Mouse (Mus musculus) heart, embryonic 12.5 days (tissue): ENCODE measurements around the gene Cpne5. TPM values are rescaled to one million over a fixed set of nuclear protein-coding genes. Genes with fewer than 3 reads are reported as not detected.
"Not testable (repeated sequence)": the region's sequence is repeated elsewhere in the genome, so short reads cannot be mapped to it uniquely, and the experiment has no call there.

ENCODE experiments used
- ATAC-seq: fragments of 200-750 bp; cut with Nextera tagmentation; 2 replicates; pipeline ENCODE4 v1.8.0; 2017; ENCODE audit warnings: moderate TSS enrichment, moderate library complexity; ENCODE audit not compliant: insufficient number of reproducible peaks, low FRiP score
- H3K27ac ChIP-seq: fragments of 300-500 bp; sonication (generic); 2 replicates; pipeline ENCODE4 v1.5.1; 2016; ENCODE audit warnings: mild to moderate bottlenecking, moderate library complexity; ENCODE audit not compliant: poor library complexity, severe bottlenecking
- H3K27me3 ChIP-seq: fragments of 300-500 bp; sonication (generic); replicated peaks from 2 replicates; pipeline ENCODE4 v1.6.1; 2016; ENCODE audit warnings: mild to moderate bottlenecking, moderate library complexity
- H3K36me3 ChIP-seq: fragments of 300-500 bp; sonication (generic); 2 replicates; pipeline ENCODE4 v1.6.1; 2016; ENCODE audit warnings: mild to moderate bottlenecking, moderate library complexity
- H3K4me1 ChIP-seq: fragments of 300-500 bp; sonication (generic); replicated peaks from 2 replicates; pipeline ENCODE4 v1.6.1; 2016; ENCODE audit warnings: mild to moderate bottlenecking
- H3K4me2 ChIP-seq: fragments of 300-500 bp; sonication (generic); 2 replicates; pipeline ENCODE4 v1.6.1; 2016; ENCODE audit warnings: mild to moderate bottlenecking, moderate library complexity
- H3K4me3 ChIP-seq: fragments of 300-500 bp; sonication (generic); 2 replicates; pipeline ENCODE4 v1.5.1; 2016; ENCODE audit warnings: mild to moderate bottlenecking
- H3K9ac ChIP-seq: fragments of 300-500 bp; sonication (generic); 2 replicates; pipeline ENCODE4 v1.6.1; 2016; ENCODE audit warnings: mild to moderate bottlenecking, moderate library complexity
- H3K9me3 ChIP-seq: fragments of 300-500 bp; sonication (generic); replicated peaks from 2 replicates; pipeline ENCODE4 v1.6.1; 2016; ENCODE audit warnings: mild to moderate bottlenecking, moderate library complexity
- WGBS: fragments of 180-500 bp; shearing (Covaris S2); methylation state at CpG from one replicate; pipeline ENCODE4 v1.1.7; 2016; 5-methylcytosine and 5-hydroxymethylcytosine counted together
- polyA plus RNA-seq: library from polyadenylated mRNA; unstranded; fragments of >200 nt; fragmentation: Nextera tagmentation; extraction: Ambion mirVana; gene quantifications from 2 replicates; pipeline ENCODE4 v1.2.1, GENCODE M21; 2016

Cpne5 gene
- polyA plus RNA-seq, 1 experiment from 2014 or later, result 24.1 TPM

DNA sequence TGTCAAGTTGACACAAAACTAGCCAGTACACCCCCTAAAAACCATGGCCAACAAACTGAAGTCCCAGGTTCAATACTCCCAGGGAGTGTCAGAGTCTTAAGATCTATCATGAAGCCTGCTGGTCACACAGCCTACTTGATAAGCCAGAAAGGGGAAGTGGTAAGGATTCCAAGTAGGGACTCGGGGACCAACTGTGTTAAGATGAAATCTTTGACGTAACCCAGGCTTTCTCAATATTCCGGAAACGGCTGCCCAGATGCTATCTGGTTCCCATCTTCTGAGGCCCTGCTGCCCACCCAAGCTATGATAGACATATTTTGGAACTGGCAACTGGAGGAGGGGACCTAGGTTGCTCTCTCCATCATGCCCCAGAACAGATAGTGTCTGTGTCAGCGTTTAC is 126.6 kb downstream of the Cpne5 start:
- Histone ChIP-seq H3K4me1 (no peaks in the 10 kb centered on the region), H3K36me3 (no peaks in the 10 kb centered on the region), H3K9ac (no peak overlapping the region), H3K27ac (no peak overlapping the region), H3K4me2 (no peak overlapping the region), H3K9me3 (no peaks in the 10 kb centered on the region; the same call in 1 of the 2 replicates), H3K27me3 (no peaks in the 10 kb centered on the region), H3K4me3 (no peak overlapping the region)
- ATAC-seq, result no peak
- 76% methylated on average over 5 of the region's 5 CpGs for WGBS

DNA sequence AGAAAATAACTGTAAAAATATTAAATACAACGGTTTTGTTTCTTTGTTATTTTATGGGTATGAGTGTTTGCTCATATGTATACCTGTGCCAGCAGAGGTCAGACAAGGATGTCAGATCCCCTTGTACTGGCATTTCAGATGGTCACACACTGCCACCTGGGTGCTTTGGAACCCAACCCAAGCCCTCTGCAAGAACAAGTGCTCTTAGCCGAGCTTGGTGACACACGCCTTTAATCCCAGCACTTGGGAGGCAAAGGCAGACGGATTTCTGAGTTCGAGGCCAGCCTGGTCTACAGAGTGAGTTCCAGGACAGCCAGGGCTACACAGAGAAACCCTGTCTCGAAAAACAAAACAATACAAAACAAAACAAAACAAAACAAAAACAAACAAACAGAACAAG is 127.6 kb downstream of the Cpne5 start:
- H3K4me1 ChIP-seq, ATAC-seq, H3K9ac ChIP-seq, H3K4me3 ChIP-seq, H3K4me2 ChIP-seq, H3K27ac ChIP-seq, H3K27me3 ChIP-seq, H3K9me3 ChIP-seq, H3K36me3 ChIP-seq: not testable (repeated sequence)
- 78% methylated on average over 6 of the region's 6 CpGs for WGBS

Other genes starting within 250 kb of the Cpne5 start
- gene Stk38, start 230.2 kb downstream of the Cpne5 start, polyA plus RNA-seq, result 91.0 and 94.3 TPM in 2 replicates
- 406 and 412 TPM in 2 replicates for gene Srsf3, start 205.5 kb downstream of the Cpne5 start, polyA plus RNA-seq
- gene Cdkn1a, start 147.2 kb downstream of the Cpne5 start, polyA plus RNA-seq, result 43.2 and 45.3 TPM in 2 replicates
- 0.13 TPM in 1 of 2 replicates, not detected in the other for gene Rab44, start 124.0 kb downstream of the Cpne5 start, polyA plus RNA-seq
- gene Ppil1, start 26.0 kb upstream of the Cpne5 start, polyA plus RNA-seq, result 101 and 112 TPM in 2 replicates
- 80.0 and 87.6 TPM in 2 replicates for gene BC004004, start 30.6 kb upstream of the Cpne5 start, polyA plus RNA-seq
- gene Pi16, start 79.5 kb upstream of the Cpne5 start, polyA plus RNA-seq, result 4.0 and 4.5 TPM in 2 replicates
- gene Mtch1, start 109.8 kb upstream of the Cpne5 start, polyA plus RNA-seq, result 317 and 330 TPM in 2 replicates
- gene Fgd2, start 122.7 kb upstream of the Cpne5 start, polyA plus RNA-seq, result 2.0 and 2.1 TPM in 2 replicates